Mouse (Mus musculus) CH12.LX (cell line): ENCODE results near the gene Gm49340. TPM values are rescaled to one million over a fixed set of nuclear protein-coding genes. Genes with fewer than 3 reads are reported as not detected.

Source experiments
- DNase-seq: peaks from one replicate; pipeline ENCODE4 v3.0.0-alpha.2; 2013; ENCODE audit errors: extremely low read depth
- H3K27ac ChIP-seq: 2 replicates; pipeline ENCODE4 v1.5.1; 2012; ENCODE audit warnings: low read depth, mild to moderate bottlenecking, control low read depth, moderate library complexity; ENCODE audit not compliant: insufficient read depth
- H3K27me3 ChIP-seq: replicated peaks from 2 replicates; pipeline ENCODE3; 2012; ENCODE audit warnings: inconsistent platforms
- H3K36me3 ChIP-seq, 2 experiments: replicated peaks in 1 of 2; 2 replicates each; pipeline versions ENCODE3 to v1.6.1; 2012; ENCODE audit warnings: inconsistent platforms in 1 of 2, low read length in 1 of 2, mild to moderate bottlenecking in 1 of 2, mixed read lengths in 1 of 2, moderate library complexity in 1 of 2; ENCODE audit not compliant: control insufficient read depth in 1 of 2, insufficient read depth in 1 of 2
- H3K4me1 ChIP-seq, 2 experiments: 2 replicates each; pipeline ENCODE4 v1.6.1; 2012; ENCODE audit warnings: inconsistent platforms in 1 of 2, moderate library complexity in 1 of 2; ENCODE audit not compliant: insufficient read depth in 2 of 2, control insufficient read depth in 1 of 2
- H3K4me2 ChIP-seq: 2 replicates; pipeline ENCODE4 v1.6.1; 2012; ENCODE audit warnings: low read depth, mild to moderate bottlenecking, control low read depth; ENCODE audit not compliant: poor library complexity, insufficient read depth, severe bottlenecking
- H3K4me3 ChIP-seq, 3 experiments: fragments of 150-350 bp in 1 of 3; sonication (generic) in 1 of 3; replicated peaks in 1 of 3; 2 replicates each; pipeline versions ENCODE3 to v1.5.1; 2011 to 2012; ENCODE audit warnings: low read depth in 2 of 3, low read length in 2 of 3, mild to moderate bottlenecking in 2 of 3, moderate library complexity in 2 of 3, control low read depth in 1 of 3, improper control_type of control experiment in 1 of 3, inconsistent platforms in 1 of 3, mixed read lengths in 1 of 3; ENCODE audit not compliant: poor library complexity in 1 of 3
- H3K79me2 ChIP-seq: replicated peaks from 2 replicates; pipeline ENCODE4 v1.6.1; 2012; ENCODE audit warnings: mild to moderate bottlenecking, moderate library complexity; ENCODE audit not compliant: control insufficient read depth, poor library complexity, insufficient read depth, severe bottlenecking; ENCODE audit errors: extremely low read depth
- H3K9ac ChIP-seq: 2 replicates; pipeline ENCODE4 v1.6.1; 2012; ENCODE audit warnings: low read depth, mild to moderate bottlenecking, control low read depth, moderate library complexity; ENCODE audit not compliant: insufficient read depth
- H3K9me3 ChIP-seq: replicated peaks from 2 replicates; pipeline ENCODE3; 2012; ENCODE audit warnings: low read length, inconsistent platforms, mixed read lengths
- CTCF ChIP-seq, 2 experiments: IDR thresholded peaks in 1 of 2; conservative IDR thresholded peaks in 1 of 2; 2 replicates each; pipeline ENCODE4 v1.5.1; 2011 to 2012; ENCODE audit warnings: low read depth in 2 of 2, low read length in 2 of 2, improper control_type of control experiment in 1 of 2, inconsistent platforms in 1 of 2, mild to moderate bottlenecking in 1 of 2, moderate library complexity in 1 of 2
- ETS1 ChIP-seq: conservative IDR thresholded peaks from 2 replicates; pipeline ENCODE4 v1.6.1; 2012; ENCODE audit warnings: low read depth, mild to moderate bottlenecking, inconsistent platforms, low read length, improper control_type of control experiment, moderate library complexity
- HCFC1 ChIP-seq: IDR thresholded peaks from 2 replicates; pipeline ENCODE4 v1.6.1; 2012; ENCODE audit warnings: low read depth, mild to moderate bottlenecking, inconsistent platforms, low read length, improper control_type of control experiment
- IRF4 ChIP-seq: IDR thresholded peaks from 2 replicates; pipeline ENCODE4 v1.6.1; 2014; ENCODE audit warnings: low read depth, mild to moderate bottlenecking, inconsistent platforms, low read length, improper control_type of control experiment
- MAFK ChIP-seq: IDR thresholded peaks from 2 replicates; pipeline ENCODE4 v1.6.1; 2011; ENCODE audit warnings: low read length, improper control_type of control experiment; ENCODE audit not compliant: insufficient replicate concordance
- MAX ChIP-seq: IDR thresholded peaks from 2 replicates; pipeline ENCODE4 v1.6.1; 2011; ENCODE audit warnings: low read length, improper control_type of control experiment
- MAZ ChIP-seq: IDR thresholded peaks from 2 replicates; pipeline ENCODE4 v1.6.1; 2012; ENCODE audit warnings: low read depth, mild to moderate bottlenecking, inconsistent platforms, low read length, improper control_type of control experiment, moderate library complexity
- MXI1 ChIP-seq: IDR thresholded peaks from 2 replicates; pipeline ENCODE4 v1.6.1; 2011; ENCODE audit warnings: mild to moderate bottlenecking, low read depth, low read length, improper control_type of control experiment
- MYC ChIP-seq: IDR thresholded peaks from 2 replicates; pipeline ENCODE4 v1.6.1; 2011; ENCODE audit warnings: low read depth, mild to moderate bottlenecking, improper control_type of control experiment, low read length
- NRF1 ChIP-seq: IDR thresholded peaks from 2 replicates; pipeline ENCODE4 v1.6.1; 2014; ENCODE audit warnings: low read depth, mild to moderate bottlenecking, inconsistent platforms, low read length, improper control_type of control experiment, moderate library complexity
- PAX5 ChIP-seq: IDR thresholded peaks from 2 replicates; pipeline ENCODE4 v1.6.1; 2012; ENCODE audit warnings: low read length, inconsistent platforms, mixed read lengths
- RAD21 ChIP-seq: IDR thresholded peaks from 2 replicates; pipeline ENCODE4 v1.6.1; 2011; ENCODE audit warnings: low read depth, mild to moderate bottlenecking, low read length, improper control_type of control experiment, moderate library complexity
- SIN3A ChIP-seq: IDR thresholded peaks from 2 replicates; pipeline ENCODE4 v1.6.1; 2012; ENCODE audit warnings: low read length, improper control_type of control experiment, inconsistent platforms
- SMC3 ChIP-seq: IDR thresholded peaks from 2 replicates; pipeline ENCODE4 v1.6.1; 2011; ENCODE audit warnings: low read depth, low read length, improper control_type of control experiment
- TBP ChIP-seq: conservative IDR thresholded peaks from 2 replicates; pipeline ENCODE4 v1.6.1; 2011; ENCODE audit warnings: low read depth, low read length, improper control_type of control experiment
- TCF12 ChIP-seq: IDR thresholded peaks from 2 replicates; pipeline ENCODE4 v1.6.1; 2014; ENCODE audit warnings: low read depth, mild to moderate bottlenecking, inconsistent platforms, low read length, improper control_type of control experiment
- USF1 ChIP-seq: IDR thresholded peaks from 2 replicates; pipeline ENCODE4 v1.6.1; 2014; ENCODE audit warnings: low read depth, mild to moderate bottlenecking, inconsistent platforms, low read length, improper control_type of control experiment
- USF2 ChIP-seq: conservative IDR thresholded peaks from 2 replicates; pipeline ENCODE4 v1.6.1; 2011; ENCODE audit warnings: low read depth, low read length, improper control_type of control experiment
- dilution Hi-C: fragments of 300-500 bp; cut with MboI; formaldehyde crosslinking; loops from 2 replicates; pipeline ENCODE4 v1.14.3; 2020; ENCODE audit warnings: low sequenced_read_pairs; ENCODE audit not compliant: extremely low pct_unique_long_range_greater_than_20kb, extremely low pct_ligation_motif_present
- in situ Hi-C: fragments of 300-500 bp; cut with MboI; formaldehyde crosslinking; loops from 3 replicates; pipeline ENCODE4 v1.14.3; 2019; ENCODE audit warnings: low sequenced_read_pairs, low pct_ligation_motif_present, low pct_unique_long_range_greater_than_20kb, mixed read lengths
- polyA plus RNA-seq: library from polyadenylated mRNA; unstranded; fragments of >175 nt; gene quantifications from 2 replicates; pipeline ENCODE4 v1.2.1, GENCODE M21; 2012; ENCODE audit warnings: low read depth; ENCODE audit not compliant: insufficient read length
- total RNA-seq, 2 experiments: library from RNA; depleted of rRNA; stranded (reverse); fragments of 300-350 nt in 1 of 2; fragments of >200 nt in 1 of 2; gene quantifications; 2 replicates each; pipeline ENCODE4 v1.2.3; 2012 to 2014

Gm49340 gene
- total and polyA plus RNA-seq, 3 experiments = not detected

DNA sequence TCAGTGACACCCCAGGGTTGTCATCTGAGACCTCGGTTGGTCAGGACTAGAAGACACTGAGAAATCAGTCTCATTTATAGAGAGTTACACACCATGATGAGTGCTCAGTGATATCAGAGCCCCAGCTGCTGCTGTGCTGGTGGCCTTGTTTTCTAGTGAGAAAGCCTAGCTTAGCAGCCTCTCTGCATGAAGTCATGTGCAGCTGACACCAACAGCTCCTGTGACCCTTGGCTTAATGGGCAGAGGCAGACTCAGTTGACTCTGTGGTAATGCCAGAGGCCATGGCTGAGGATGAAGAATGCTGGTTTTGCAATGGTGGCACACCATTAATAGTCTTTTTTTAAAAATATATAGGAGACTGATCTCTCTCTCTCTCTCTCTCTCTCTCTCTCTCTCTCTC lies 39.9 kb upstream of the Gm49340 start:
- in situ Hi-C loops = loop anchor here (10.0 to 25.0 kb wide), 2 partner anchors 155 to 1073 kb away; partner anchors contain the start of genes Haspin, Olfr411 and Olfr412
- Histone ChIP-seq H3K4me3 (no peak overlapping the region), H3K79me2 (no peaks in the 10 kb centered on the region), H3K4me2 (no peak overlapping the region), H3K27me3 (peaks cover 89% of the 10 kb centered on the region), H3K4me1 (no peaks in the 10 kb centered on the region), H3K9me3 (no peaks in the 10 kb centered on the region), H3K9ac (no peak overlapping the region), H3K27ac (no peak overlapping the region), H3K36me3 (no peaks in the 10 kb centered on the region)
- no peak for DNase-seq
- dilution Hi-C loops = no loop called here
- no peak for TF ChIP-seq MYC
- TF ChIP-seq TCF12 = no peak
- no peak for TF ChIP-seq MXI1
- TF ChIP-seq PAX5 = no peak
- TF ChIP-seq MAX = no peak

DNA sequence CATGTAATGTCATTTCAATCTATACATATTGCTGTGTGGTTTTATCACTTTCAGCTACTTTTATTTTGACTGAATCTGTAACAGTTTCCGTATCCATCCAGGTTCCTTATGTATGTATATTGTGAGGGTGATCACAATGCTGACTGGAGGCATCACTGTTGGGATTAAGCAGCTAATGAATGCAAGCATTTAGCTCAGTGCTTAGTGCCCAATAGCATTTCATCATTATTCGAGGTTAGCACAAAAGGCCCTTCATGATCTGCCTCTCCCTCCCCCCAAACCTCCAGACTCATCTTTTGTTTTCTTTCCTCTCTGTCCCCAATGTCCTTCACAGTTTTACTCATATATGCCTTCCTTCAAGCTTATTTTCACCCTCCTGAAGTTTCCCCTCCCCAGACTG lies 26.4 kb upstream of the Gm49340 start:
- H3K27me3 ChIP-seq = peaks cover 43% of the 10 kb centered on the region
- dilution Hi-C loops = no loop called here
- no peak overlapping the region for H3K4me3 ChIP-seq
- DNase-seq = no peak
- no peaks in the 10 kb centered on the region for H3K4me1 ChIP-seq
- no peaks in the 10 kb centered on the region for H3K36me3 ChIP-seq
- no peaks in the 10 kb centered on the region for H3K9me3 ChIP-seq
- in situ Hi-C loops = no loop called here
- no peak overlapping the region for H3K9ac ChIP-seq
- no peak overlapping the region for H3K4me2 ChIP-seq
- no peak overlapping the region for H3K27ac ChIP-seq
- no peaks in the 10 kb centered on the region for H3K79me2 ChIP-seq
- TF ChIP-seq USF1 = no peak
- TF ChIP-seq RAD21 = no peak
- TF ChIP-seq MXI1 = no peak
- TF ChIP-seq MAFK = no peak
- no peak for TF ChIP-seq MYC
- TF ChIP-seq NRF1 = no peak
- no peak for TF ChIP-seq TCF12
- TF ChIP-seq CTCF (conservative IDR thresholded peaks at IDR 0.05 in 1 of 2, IDR thresholded peaks at IDR 0.05 in 1 of 2; ENCODE audit: low read depth in 2 of 2, low read length in 2 of 2) = no peak
- no peak for TF ChIP-seq IRF4
- TF ChIP-seq SIN3A = no peak
- no peak for TF ChIP-seq USF2
- no peak for TF ChIP-seq ETS1
- TF ChIP-seq SMC3 = no peak
- TF ChIP-seq MAZ = no peak
- no peak for TF ChIP-seq HCFC1
- no peak for TF ChIP-seq TBP
